Mouse (Mus musculus) megakaryocyte, adult 5-6 weeks (primary cell): ENCODE data around the gene Garem2. TPM values are rescaled to one million over a fixed set of nuclear protein-coding genes. Genes with fewer than 3 reads are reported as not detected.
A peak's percentile ranks its signal among the peaks of the same experiment; 100 is the strongest.
"Not testable (repeated sequence)": the region's sequence is repeated elsewhere in the genome, so short reads cannot be mapped to it uniquely, and the experiment has no call there.

Source experiments
- ATAC-seq: 2 replicates; pipeline ENCODE4 v1.8.0; 2016; ENCODE audit warnings: mild to moderate bottlenecking, inconsistent platforms; ENCODE audit not compliant: poor library complexity, severe bottlenecking
- total RNA-seq, 2 experiments: library from RNA; stranded (forward) in 1 of 2; stranded (reverse) in 1 of 2; fragments of 153-499, 151-499 nt in 1 of 2; fragments of 221-1000, 200-1000 nt in 1 of 2; gene quantifications; 2 replicates each; pipeline versions ENCODE4 v1.2.3 to v1.2.4; 2015 to 2017

Garem2 gene
- not detected in 2 replicates for total RNA-seq (2015)
- total RNA-seq (2017), result not detected in 2 replicates

- ATAC-seq, result no peak
These were observed at the start of gene Garem2 for GRCm38 (mm10) chr5:30104841-30105667. TSS of gene Garem2 (plus strand) at chr5:30105161.

GRCm38 (mm10) chr5:30058216-30058731 is 46.7 kb upstream of the Garem2 start:
- no peak for ATAC-seq

GRCm38 (mm10) chr5:30059607-30060006 is 45.4 kb upstream of the Garem2 start:
- ATAC-seq, result not testable (repeated sequence)

- no peak for ATAC-seq
These were observed 37.2 kb upstream of the Garem2 start for GRCm38 (mm10) chr5:30067726-30068125.

GRCm38 (mm10) chr5:30071677-30072076 is 33.3 kb upstream of the Garem2 start:
- no peak for ATAC-seq

GRCm38 (mm10) chr5:30072377-30072776 is 32.6 kb upstream of the Garem2 start:
- no peak for ATAC-seq

- peak; percentile 87 for ATAC-seq
These were observed 31.8 kb upstream of the Garem2 start, which contains the start of gene Tyms for GRCm38 (mm10) chr5:30072825-30073821. TSS of gene Tyms (minus strand) at chr5:30073617.

- ATAC-seq, result no peak
These were observed 12.3 kb upstream of the Garem2 start for GRCm38 (mm10) chr5:30092701-30093100.

- no peak for ATAC-seq
These were observed 10.6 kb upstream of the Garem2 start for GRCm38 (mm10) chr5:30094399-30094798.

- no peak for ATAC-seq
These were observed 9.2 kb upstream of the Garem2 start for GRCm38 (mm10) chr5:30095731-30096130.

- ATAC-seq, result no peak
These were observed 6.7 kb upstream of the Garem2 start for GRCm38 (mm10) chr5:30098260-30098659.

- ATAC-seq, result no peak
These were observed 1.6 kb upstream of the Garem2 start for GRCm38 (mm10) chr5:30103340-30103739.

GRCm38 (mm10) chr5:30104339-30104738 is 622 bp upstream of the Garem2 start:
- ATAC-seq, result no peak

GRCm38 (mm10) chr5:30105668-30106300 is 823 bp downstream of the Garem2 start, which contains the start of gene 3110082J24Rik:
TSS of gene 3110082J24Rik (minus strand) at chr5:30106086.
- ATAC-seq, result no peak

- ATAC-seq, result no peak
These were observed 1.8 kb downstream of the Garem2 start for GRCm38 (mm10) chr5:30106756-30107155.

- ATAC-seq, result no peak
These were observed 2.2 kb downstream of the Garem2 start for GRCm38 (mm10) chr5:30107186-30107585.

GRCm38 (mm10) chr5:30107611-30108041 is 2.7 kb downstream of the Garem2 start:
- ATAC-seq, result no peak

- no peak for ATAC-seq
These were observed 3.3 kb downstream of the Garem2 start for GRCm38 (mm10) chr5:30108233-30108632.

- ATAC-seq, result no peak
These were observed 4.9 kb downstream of the Garem2 start for GRCm38 (mm10) chr5:30109899-30110298.

- no peak for ATAC-seq
These were observed 5.6 kb downstream of the Garem2 start for GRCm38 (mm10) chr5:30110371-30111060.
